Mouse (Mus musculus) lung, embryonic 16.5 days (tissue): ENCODE measurements around the gene Hectd3. TPM values are rescaled to one million over a fixed set of nuclear protein-coding genes. Genes with fewer than 3 reads are reported as not detected.

Experiments
- ATAC-seq: fragments of 200-750 bp; cut with Nextera tagmentation; 2 replicates; pipeline ENCODE4 v1.8.0; 2017; ENCODE audit warnings: low read depth, mild to moderate bottlenecking, moderate library complexity
- H3K27ac ChIP-seq: fragments of 300-500 bp; sonication (generic); 2 replicates; pipeline ENCODE4 v1.5.1; 2014; ENCODE audit warnings: mild to moderate bottlenecking, control low read depth, low read length
- H3K27me3 ChIP-seq: fragments of 300-500 bp; sonication (generic); 2 replicates; pipeline ENCODE4 v1.6.1; 2014; ENCODE audit warnings: low read depth, low read length, mixed read lengths; ENCODE audit not compliant: control insufficient read depth, insufficient read depth
- H3K36me3 ChIP-seq: fragments of 300-500 bp; sonication (generic); 2 replicates; pipeline ENCODE4 v1.6.1; 2014; ENCODE audit warnings: low read length; ENCODE audit not compliant: control insufficient read depth, insufficient read depth
- H3K4me1 ChIP-seq: fragments of 300-500 bp; sonication (generic); replicated peaks from 2 replicates; pipeline ENCODE4 v1.6.1; 2014; ENCODE audit warnings: low read length, mixed read lengths; ENCODE audit not compliant: control insufficient read depth, insufficient read depth
- H3K4me2 ChIP-seq: fragments of 300-500 bp; sonication (generic); 2 replicates; pipeline ENCODE4 v1.6.1; 2014; ENCODE audit warnings: low read depth, low read length, control low read depth
- H3K4me3 ChIP-seq: fragments of 300-500 bp; sonication (generic); 2 replicates; pipeline ENCODE4 v1.5.1; 2014; ENCODE audit warnings: mild to moderate bottlenecking, low read length, control low read depth
- H3K9ac ChIP-seq: fragments of 300-500 bp; sonication (generic); 2 replicates; pipeline ENCODE4 v1.6.1; 2014; ENCODE audit warnings: low read length, control low read depth
- H3K9me3 ChIP-seq: fragments of 300-500 bp; sonication (generic); 2 replicates; pipeline ENCODE4 v1.6.1; 2016; ENCODE audit warnings: low read length; ENCODE audit not compliant: control insufficient read depth
- WGBS: fragments of 180-500 bp; shearing (Covaris S2); extraction: QIAGEN DNeasy Blood & Tissue Kit; methylation state at CpG from one replicate; pipeline ENCODE4 v1.1.7; 2014; 5-methylcytosine and 5-hydroxymethylcytosine counted together
- polyA plus RNA-seq: library from polyadenylated mRNA; unstranded; fragments of >200 nt; fragmentation: Nextera tagmentation; extraction: Ambion mirVana; gene quantifications from 2 replicates; pipeline ENCODE4 v1.2.1, GENCODE M21; 2015

Gene Hectd3
- polyA plus RNA-seq, result 8.0 and 9.0 TPM in 2 replicates

DNA sequence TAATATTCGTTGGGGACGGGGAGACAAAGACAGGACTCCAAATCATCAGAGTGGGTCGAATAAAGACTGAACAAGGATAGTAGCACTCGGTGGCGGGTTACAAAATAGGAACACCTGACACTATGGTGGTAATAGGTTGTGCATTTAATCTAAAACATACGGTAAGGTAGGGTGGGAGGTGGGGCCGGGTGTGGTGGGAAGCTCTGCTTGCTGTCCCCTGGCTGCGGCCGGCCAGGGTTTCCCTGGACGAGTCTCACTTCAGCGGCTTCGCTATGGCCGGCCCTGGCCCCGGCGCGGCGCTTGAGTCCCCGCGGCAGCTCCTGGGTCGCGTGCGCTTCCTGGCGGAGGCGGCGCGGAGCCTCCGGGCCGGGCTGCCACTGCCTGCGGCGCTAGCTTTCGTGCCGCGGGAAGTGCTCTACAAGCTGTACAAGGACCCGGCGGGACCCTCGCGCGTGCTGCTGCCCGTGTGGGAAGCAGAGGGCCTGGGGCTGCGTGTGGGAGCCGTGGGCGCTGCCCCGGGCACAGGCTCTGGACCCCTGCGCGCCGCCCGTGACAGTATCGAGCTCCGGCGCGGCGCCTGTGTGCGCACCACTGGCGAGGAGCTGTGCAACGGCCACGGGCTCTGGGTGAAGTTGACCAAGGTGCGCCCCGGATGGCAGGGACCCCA, at the start of gene Hectd3:
Gene Hectd3 (plus strand): TSS at position 187 of the 667 bp plus-strand sequence.
- peaks cover 5% of the 10 kb centered on the region; the same call in 1 of the 2 replicates for H3K36me3 ChIP-seq
- peak within 1 kb of the TSS; percentile 86 for H3K9ac ChIP-seq
- H3K27ac ChIP-seq, result peak within 1 kb of the TSS; percentile 58
- H3K4me1 ChIP-seq, result peaks cover 14% of the 10 kb centered on the region
- peak; percentile 64 for ATAC-seq
- H3K9me3 ChIP-seq, result no peaks in the 10 kb centered on the region
- peak within 1 kb of the TSS; percentile 91 for H3K4me3 ChIP-seq
- no peaks in the 10 kb centered on the region for H3K27me3 ChIP-seq
- WGBS, result under 1% methylated on average over 57 of the region's 58 CpGs
- peak within 1 kb of the TSS; percentile 95 for H3K4me2 ChIP-seq

DNA sequence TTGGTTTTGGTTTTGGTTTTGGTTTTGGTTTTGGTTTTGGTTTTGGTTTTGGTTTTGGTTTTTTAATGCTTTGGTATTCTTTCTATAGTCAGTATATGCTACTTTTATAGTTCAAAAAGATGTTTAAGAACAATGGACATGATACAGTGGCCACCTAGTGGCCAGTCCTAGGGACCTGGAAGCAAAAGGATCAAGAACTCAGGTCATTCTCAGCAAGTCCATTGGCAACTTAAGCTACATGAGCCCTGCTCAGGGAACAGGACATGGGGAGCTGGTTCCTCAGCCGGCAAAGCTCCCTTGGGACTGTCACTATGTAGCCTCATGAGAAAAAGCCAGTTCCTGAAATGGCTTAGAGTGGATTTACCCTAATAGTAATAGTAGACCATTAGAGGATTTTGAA, 43.5 kb upstream of the Hectd3 start:
- H3K27ac ChIP-seq, result no peak overlapping the region
- H3K36me3 ChIP-seq, result no peaks in the 10 kb centered on the region
- H3K4me1 ChIP-seq, result no peaks in the 10 kb centered on the region
- H3K9me3 ChIP-seq, result no peaks in the 10 kb centered on the region
- ATAC-seq, result no peak
- WGBS, result 39% methylated on average over 1 of the region's 1 CpGs
- H3K4me3 ChIP-seq, result no peak overlapping the region
- H3K27me3 ChIP-seq, result no peaks in the 10 kb centered on the region
- no peak overlapping the region for H3K9ac ChIP-seq
- no peak overlapping the region for H3K4me2 ChIP-seq

DNA sequence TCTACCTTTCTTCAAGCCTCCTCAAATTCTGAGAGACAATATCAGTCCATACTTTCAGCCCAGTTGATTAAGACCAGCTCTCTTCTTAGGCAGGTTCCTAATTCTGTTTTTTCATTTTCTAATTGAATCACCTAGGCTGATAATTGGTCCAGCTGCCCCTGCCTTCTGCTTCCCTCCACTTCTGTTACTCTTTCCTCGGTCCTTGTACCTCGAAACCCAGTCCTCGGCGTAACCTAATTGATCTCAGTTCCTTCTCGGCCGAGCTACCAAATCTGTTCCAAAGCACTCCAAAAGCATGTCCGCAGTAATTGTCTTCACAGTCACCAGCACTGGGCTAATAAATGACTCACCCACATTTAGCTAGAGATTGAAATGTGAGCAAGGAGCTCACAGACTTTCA, 40.2 kb upstream of the Hectd3 start:
- Histone ChIP-seq H3K4me1 (no peaks in the 10 kb centered on the region), H3K4me2 (no peak overlapping the region), H3K27me3 (no peaks in the 10 kb centered on the region), H3K4me3 (no peak overlapping the region), H3K36me3 (no peaks in the 10 kb centered on the region), H3K27ac (no peak overlapping the region), H3K9me3 (no peaks in the 10 kb centered on the region), H3K9ac (no peak overlapping the region)
- ATAC-seq, result no peak
- 90% methylated on average over 7 of the region's 7 CpGs for WGBS

DNA sequence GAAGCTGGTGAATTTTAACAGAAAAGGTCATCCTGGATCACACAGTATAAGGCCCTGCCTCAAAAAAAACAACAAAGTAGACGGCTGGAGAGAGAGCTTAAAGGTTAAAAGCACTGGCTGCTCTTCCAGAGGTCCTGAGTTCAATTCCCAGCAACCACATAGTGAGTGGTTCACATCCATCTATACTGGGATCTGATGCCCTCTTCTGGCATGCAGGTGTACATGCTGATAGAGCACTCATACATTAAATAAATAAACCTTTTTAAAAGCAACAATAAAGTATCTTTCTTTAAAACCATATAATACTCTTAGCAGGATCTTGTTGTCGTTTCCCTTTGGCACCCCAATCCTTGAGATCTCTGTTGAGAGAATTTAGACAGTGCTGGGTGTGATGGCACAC, 18.6 kb upstream of the Hectd3 start:
- ATAC-seq, result no peak
- Histone ChIP-seq H3K4me2 (no peak overlapping the region), H3K27me3 (no peaks in the 10 kb centered on the region), H3K4me3 (no peak overlapping the region), H3K36me3 (no peaks in the 10 kb centered on the region), H3K9ac (no peak overlapping the region), H3K27ac (no peak overlapping the region), H3K4me1 (no peaks in the 10 kb centered on the region), H3K9me3 (no peaks in the 10 kb centered on the region)
- WGBS, result 53% methylated on average over 2 of the region's 2 CpGs

DNA sequence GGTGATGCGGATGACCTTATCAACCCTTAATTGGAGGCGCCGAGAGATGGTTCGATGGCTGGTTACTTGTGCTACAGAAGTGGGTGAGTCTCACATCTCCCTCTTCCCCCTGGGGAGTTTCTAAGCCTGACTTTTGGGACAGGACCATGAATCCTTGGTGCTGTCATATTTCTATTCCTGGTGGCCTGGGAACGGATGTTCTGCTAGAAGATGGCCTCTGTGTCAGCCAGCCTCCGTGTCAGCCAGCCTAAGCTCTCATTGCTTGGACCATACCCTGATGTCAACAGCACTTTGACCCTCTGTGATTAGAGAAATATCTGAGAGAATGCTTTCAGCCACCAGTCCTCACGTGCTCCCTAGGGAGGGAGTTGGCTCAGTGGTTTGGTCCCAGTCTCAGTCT, 9.4 kb upstream of the Hectd3 start:
- ATAC-seq, result no peak
- Histone ChIP-seq H3K9me3 (no peaks in the 10 kb centered on the region), H3K9ac (no peak overlapping the region), H3K4me2 (no peak overlapping the region), H3K27me3 (no peaks in the 10 kb centered on the region), H3K4me3 (no peak overlapping the region), H3K27ac (no peak overlapping the region), H3K4me1 (no peaks in the 10 kb centered on the region), H3K36me3 (peaks cover under 1% of the 10 kb centered on the region; the same call in 1 of the 2 replicates)
- 85% methylated on average over 7 of the region's 7 CpGs for WGBS

DNA sequence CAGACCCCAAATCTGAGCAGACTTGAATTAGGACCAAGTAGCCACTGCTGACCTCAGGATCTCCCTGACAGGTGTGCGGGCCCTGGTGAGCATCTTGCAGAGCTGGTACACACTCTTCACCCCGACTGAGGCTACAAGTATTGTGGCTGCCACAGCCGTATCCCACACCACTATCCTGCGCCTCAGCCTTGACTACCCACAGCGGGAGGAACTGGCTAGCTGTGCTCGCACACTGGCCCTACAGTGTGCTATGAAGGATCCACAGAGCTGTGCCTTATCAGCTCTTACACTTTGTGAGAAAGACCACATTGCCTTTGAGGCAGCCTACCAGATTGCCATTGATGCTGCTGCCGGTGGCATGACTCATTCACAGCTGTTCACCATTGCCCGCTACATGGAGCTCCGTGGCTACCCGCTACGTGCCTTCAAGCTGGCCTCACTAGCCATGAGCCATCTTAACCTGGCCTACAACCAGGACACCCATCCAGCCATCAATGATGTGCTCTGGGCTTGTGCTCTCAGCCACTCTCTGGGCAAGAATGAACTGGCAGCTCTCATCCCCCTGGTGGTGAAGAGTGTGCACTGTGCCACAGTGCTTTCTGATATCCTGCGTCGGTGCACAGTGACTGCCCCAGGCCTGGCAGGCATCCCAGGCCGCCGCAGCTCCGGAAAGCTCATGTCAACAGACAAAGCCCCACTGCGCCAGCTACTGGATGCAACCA, 8.6 kb upstream of the Hectd3 start:
- WGBS, result 54% methylated on average over 17 of the region's 17 CpGs
- H3K4me1 ChIP-seq, result no peaks in the 10 kb centered on the region

DNA sequence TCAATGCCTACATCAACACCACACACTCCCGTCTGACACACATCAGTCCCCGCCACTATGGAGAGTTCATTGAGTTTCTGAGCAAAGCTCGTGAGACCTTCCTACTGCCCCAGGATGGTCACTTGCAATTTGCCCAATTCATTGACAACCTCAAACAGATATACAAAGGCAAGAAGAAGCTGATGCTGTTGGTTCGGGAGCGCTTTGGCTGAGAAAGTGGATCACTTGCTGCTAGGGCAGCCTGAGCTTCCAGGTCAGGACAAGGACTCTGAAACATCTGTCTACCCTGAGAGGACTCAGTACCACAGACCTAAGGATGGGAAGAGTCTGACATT, 8.0 kb upstream of the Hectd3 start:
- Histone ChIP-seq H3K27ac (no peak overlapping the region), H3K4me3 (no peak overlapping the region), H3K27me3 (no peaks in the 10 kb centered on the region), H3K9ac (no peak overlapping the region), H3K4me1 (no peaks in the 10 kb centered on the region), H3K36me3 (peaks cover 2% of the 10 kb centered on the region; the same call in 1 of the 2 replicates), H3K4me2 (no peak overlapping the region), H3K9me3 (no peaks in the 10 kb centered on the region)
- 59% methylated on average over 5 of the region's 5 CpGs for WGBS
- peak; percentile 4; the same call in 1 of the 2 replicates for ATAC-seq

More for the DNA sequence above, 8.6 kb upstream of the Hectd3 start:
- Histone ChIP-seq H3K9ac (no peak overlapping the region), H3K27me3 (no peaks in the 10 kb centered on the region), H3K27ac (no peak overlapping the region), H3K4me2 (no peak overlapping the region), H3K4me3 (no peak overlapping the region), H3K36me3 (peaks cover 2% of the 10 kb centered on the region; the same call in 1 of the 2 replicates), H3K9me3 (no peaks in the 10 kb centered on the region)
- peak; percentile 85 for ATAC-seq

DNA sequence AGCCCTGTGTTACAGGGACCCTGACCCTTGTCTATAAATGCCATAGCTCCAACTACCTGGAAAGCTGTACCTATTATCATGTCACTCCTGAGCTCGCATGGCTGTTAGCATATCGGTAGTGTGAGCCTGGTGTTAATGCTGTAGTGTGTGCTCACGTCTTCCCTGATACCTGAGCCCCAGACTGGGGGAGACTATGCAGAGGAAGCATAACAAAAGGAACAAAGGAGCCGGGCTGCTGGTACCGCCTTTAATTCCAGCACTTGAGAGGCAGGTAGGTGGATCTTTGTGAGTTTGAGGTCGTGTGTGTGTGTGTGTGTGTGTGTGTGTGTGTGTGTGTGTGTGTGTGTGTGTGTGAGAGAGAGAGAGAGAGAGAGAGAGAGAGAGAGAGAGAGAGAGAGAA, 5.4 kb upstream of the Hectd3 start:
- no peak overlapping the region for H3K4me3 ChIP-seq
- no peak overlapping the region for H3K27ac ChIP-seq
- WGBS, result 70% methylated on average over 6 of the region's 6 CpGs
- no peaks in the 10 kb centered on the region for H3K9me3 ChIP-seq
- peaks cover 2% of the 10 kb centered on the region; the same call in 1 of the 2 replicates for H3K36me3 ChIP-seq
- no peak overlapping the region for H3K9ac ChIP-seq
- peaks cover 8% of the 10 kb centered on the region for H3K4me1 ChIP-seq
- H3K27me3 ChIP-seq, result no peaks in the 10 kb centered on the region
- no peak overlapping the region for H3K4me2 ChIP-seq
- ATAC-seq, result no peak

DNA sequence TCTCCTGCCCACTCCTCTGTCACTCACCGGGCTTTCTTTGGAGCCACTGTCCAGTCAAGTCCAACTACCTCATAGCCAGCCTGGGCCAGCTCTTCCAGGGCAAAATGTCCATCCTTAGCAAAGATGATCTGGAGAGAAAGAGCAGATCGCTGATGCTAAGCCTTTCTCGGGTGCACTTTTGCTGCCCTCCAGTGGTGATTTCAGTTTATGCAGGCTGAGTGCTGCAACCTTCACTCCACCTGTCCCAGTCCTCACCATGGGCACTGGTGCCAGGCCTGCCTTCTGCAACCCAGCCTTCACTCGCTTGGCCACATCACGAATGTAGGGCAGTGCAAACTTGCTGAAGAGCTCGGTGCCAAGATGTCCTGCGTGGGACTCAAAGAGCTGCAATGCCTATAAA, 3.8 kb upstream of the Hectd3 start:
- 10% methylated on average over 7 of the region's 7 CpGs for whole genome bisulfite sequencing
- no peak overlapping the region for H3K4me3 ChIP-seq
- no peak overlapping the region for H3K27ac ChIP-seq
- no peak for ATAC-seq
- peaks cover 14% of the 10 kb centered on the region for H3K4me1 ChIP-seq
- H3K4me2 ChIP-seq, result no peak overlapping the region
- no peak overlapping the region for H3K9ac ChIP-seq
- no peaks in the 10 kb centered on the region for H3K9me3 ChIP-seq
- H3K27me3 ChIP-seq, result no peaks in the 10 kb centered on the region
- peaks cover 2% of the 10 kb centered on the region; the same call in 1 of the 2 replicates for H3K36me3 ChIP-seq
